Mouse (Mus musculus): ENCODE measurements around the gene Dgkb.

Gene Dgkb

DNA sequence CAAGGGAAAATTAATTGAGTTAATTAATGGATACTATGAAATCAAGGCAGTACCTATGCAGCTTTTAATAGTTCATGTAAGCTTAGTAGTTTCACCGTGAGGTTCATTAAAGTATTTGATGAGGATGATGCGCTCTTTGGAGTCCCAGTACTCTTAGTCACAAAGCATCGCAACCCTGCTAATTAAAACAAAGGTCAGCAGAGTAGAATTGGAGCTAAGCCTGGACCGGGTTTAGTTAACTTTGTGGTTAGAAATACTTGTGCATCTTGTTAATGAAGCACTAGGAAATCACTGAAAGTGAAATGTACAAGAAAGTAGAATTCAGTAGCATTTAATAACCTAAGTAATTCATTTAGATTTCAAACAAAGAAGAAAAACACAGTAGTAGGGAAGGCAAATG lies 544.0 kb downstream of the Dgkb start:
- DNase-seq (ENCODE audit: low read depth, low spot score), result no peak

DNA sequence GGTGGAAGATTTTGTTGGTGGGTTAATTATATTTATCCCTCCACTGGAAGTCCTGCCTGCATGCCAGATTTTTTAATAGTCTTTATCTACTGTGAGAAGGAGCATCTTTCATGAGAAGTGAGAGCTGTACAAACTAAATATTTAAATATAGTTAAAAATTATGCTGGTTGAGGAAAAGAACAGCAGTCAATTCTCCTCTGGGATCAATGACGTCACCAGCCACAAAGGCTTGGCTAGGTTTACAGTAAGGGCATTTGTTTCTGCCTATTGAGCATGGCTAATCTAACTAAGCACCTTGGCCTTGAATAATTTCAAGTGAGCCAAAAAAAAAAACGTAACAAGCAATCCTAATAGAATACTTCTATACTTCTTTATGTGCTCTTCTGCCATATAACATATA lies 554.1 kb downstream of the Dgkb start:
- DNase-seq (ENCODE audit: low read depth, low spot score), result no peak

DNA sequence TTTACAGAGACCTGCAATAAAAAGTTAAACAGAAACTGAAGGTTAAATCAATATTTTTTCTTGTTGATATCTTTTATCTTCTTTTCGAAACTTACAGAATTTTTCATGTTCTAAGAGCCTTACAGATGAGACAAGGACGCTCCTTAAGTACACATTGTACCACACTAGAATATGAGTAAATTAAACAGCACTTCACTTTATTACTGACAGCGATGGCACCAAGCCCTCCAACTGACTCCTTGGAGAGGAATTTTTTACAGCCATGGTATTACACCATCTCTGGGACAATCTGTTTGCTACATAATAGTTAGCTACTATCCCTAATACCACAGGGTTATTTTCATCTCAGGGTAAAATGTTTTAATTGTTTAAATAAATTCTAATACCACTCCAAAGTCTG lies 556.6 kb downstream of the Dgkb start:
- DNase-seq (ENCODE audit: low read depth, low spot score), result no peak

DNA sequence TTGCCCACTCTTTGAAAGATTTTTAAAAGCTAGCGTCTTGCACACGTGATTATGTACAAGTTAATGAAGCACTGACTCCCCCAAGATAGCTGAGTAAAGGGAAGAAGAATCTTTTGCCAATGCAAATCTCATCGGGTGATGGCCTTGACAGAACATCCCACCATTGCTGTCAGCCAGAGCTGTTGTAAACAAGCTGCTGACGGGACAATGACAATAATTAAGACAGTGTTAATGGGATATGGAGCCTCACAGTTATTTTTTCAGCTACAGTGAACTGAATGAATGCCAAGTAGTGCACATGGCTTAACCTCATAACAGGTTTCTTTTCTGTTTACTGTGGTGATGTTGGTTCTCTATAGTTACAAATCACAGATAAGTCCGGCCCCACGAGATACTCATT lies 568.4 kb downstream of the Dgkb start:
- no peak for DNase-seq (ENCODE audit: low read depth, low spot score)

DNA sequence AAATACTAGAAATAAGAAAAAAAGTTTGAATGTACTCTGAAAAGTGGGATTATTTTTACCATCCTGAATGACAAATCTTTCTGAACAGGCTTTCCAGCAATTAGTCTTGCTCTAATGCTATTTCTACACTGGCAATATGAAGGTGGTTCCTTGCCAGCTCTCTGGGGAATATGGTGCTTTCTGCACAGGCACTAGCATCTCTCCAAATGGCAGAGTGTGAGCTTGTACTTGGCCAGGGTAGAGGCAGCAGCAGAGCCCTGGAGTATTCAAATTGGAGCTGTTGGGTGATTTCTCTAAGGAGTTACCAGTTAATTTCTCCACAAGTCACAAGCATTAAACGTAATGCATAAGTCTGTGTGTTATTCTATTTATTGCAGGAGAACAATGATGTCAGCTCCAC lies 569.5 kb downstream of the Dgkb start:
- no peak for DNase-seq (ENCODE audit: low read depth, low spot score)

DNA sequence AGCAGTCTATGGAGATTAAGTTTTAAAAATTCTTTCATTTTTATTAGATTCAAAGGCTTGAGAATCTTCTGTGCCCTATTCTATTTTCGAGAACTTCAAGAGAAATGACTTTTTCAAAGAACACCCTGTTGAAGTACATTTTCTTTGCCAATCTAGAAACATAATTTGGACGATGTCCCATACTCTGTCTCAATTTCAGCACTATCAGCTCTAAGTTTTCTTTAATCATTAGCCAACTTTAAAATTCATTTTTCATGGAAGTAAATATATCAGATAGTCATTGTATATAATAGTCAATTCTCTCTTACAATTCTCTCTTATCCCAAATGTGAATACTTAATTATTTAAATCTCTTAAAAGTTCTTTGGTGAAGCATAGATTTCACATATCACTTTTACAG lies 570.1 kb downstream of the Dgkb start:
- DNase-seq (ENCODE audit: low read depth, low spot score), result no peak

DNA sequence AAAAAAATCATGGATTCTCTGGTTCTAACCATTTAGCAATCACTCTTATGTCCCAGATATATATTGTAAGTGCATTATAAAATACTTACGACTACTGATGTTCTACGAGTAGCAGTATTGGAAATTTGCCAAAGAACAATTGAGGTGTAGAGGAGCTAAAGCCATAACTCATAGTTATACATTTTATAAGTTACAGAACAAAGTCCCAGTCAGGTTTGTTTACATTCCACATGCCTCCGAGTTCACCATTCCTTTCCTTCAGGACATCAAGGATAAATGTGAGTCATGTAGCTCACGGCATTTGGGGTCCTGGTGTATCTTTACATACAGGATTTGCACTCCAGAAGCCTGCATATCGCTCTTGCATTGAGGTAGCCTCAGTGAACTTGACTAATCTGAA lies 570.7 kb downstream of the Dgkb start:
- no peak for DNase-seq (ENCODE audit: low read depth, low spot score)

DNA sequence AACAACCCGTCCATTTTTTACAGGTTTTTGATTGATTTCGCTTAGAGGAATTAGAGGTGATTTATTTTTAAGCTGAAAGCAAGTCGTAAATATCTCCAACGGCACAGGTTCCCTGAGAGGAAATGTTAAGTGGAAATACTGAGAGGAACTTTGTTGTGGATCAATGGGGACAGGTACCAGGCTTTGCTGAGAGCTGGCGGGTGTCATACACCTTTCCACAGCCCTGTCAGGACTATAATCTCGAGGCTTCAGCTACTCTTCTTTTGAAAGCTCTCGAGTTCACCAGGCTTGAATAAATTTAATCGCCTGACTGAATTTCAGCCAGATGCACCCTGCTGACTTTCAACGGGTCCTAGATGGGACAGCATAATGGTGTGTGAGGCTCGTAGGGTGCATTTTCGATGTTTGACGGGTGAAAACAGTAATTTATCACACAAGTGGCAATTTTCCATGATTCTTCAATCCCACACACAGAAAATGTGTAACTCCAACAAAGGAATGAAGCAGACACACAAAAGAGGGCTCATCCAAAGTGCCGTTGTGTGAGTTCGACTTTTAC lies 580.3 kb downstream of the Dgkb start:
- no peak for DNase-seq (ENCODE audit: low read depth, low spot score)

DNA sequence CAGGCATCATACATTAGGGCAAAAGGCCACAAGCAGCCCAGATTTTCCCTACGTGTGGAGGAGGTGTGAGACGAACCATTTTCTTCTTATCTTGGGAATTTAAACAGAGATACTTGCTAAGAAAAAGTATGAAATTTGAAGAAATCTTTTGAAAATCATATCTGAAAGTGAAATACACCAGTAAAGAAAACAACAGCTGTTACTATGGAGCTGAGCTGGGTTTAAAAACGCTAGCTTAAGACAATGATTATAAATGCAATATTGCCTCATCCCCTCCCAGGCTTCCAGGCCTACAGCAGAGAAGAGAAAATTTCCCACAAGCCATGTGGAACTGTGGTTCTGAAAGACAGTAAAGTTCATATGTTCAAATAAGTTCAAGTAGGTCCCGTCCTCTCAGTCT lies 582.6 kb downstream of the Dgkb start:
- DNase-seq (ENCODE audit: low read depth, low spot score), result no peak

DNA sequence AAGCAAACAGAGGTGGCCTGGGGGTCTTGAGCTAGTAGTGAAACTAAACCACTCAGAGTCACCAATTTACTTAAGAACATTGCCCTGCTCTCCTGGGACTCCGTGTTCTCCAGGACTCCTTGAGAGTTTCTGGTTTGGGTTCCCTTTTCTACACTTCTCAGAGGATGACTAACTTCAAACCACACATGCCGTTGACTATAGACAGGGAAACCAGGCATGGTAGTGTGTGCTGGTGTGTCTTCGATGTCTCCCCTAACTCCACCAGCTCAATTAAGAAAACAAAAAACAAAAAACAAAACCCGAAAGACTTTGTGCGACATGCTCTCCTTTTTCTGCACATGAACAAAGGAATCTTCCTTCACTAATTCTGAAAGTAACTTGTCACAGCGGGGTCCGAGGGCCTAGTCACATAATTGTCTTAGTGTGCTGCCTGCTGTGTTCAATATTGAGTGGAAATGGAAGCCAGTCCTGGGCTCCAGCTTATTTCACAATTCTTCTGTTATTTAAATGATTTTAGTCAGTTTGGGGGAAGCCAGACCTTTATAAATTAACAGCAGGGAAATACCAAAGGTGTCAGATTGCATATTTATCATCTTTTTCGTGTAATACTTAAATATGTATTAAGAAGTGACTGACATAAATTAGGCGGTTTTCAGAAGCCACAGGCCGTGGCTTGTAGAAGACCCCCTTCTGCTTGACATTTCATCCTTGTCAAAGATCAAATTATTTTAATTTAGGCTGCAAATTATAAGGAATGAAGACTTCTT lies 618.0 kb downstream of the Dgkb start:
- DNase-seq (ENCODE audit: low read depth, low spot score), result no peak

DNA sequence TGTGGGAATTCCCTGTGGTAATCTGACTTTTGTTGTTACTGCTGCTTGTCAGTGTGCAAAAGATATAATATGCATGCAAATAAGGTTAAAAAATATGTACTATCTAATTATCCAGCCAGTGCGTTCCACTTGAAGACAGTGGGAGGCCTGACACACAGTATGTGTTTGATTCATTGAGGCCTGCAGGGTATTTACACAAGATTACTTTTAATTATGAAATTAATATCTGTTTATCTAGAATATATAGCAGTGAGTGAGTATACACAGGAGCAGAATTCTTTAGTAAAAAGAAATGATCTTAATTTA lies 618.6 kb downstream of the Dgkb start:
- DNase-seq (ENCODE audit: low read depth, low spot score), result no peak

DNA sequence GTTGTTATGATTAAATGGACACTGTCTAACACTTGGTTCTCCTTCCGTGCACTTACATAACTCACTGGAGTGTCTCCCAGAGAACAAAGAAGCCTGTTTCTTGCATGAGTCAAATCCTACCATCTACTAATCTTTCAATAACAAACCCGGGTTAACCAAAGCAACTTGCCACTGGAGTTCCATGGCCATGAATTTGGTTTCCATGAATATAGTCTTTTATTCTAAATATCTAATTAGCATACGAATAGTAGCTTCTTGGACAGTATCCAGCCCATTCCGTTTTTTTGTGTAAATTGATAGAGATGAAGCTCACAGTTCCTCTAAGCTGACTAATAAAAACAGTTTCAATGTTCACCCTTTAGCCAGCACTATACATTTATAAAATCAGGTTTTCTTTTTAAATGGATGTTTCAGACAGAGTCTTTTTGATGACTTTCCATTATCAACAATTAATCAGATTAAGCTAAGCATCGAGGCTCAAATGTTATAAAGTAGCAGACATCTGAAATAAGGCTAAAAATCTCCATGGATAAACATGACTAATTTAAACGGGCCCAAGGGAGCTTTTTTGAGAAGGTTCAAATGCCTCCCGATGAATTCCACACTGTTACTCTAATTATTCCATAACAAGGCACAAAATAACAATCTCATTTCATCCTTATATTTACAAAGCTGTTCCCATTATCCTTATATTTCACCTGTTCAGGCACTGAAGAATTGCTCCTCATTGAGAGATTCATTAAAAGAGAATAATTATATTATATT lies 633.0 kb downstream of the Dgkb start:
- no peak for DNase-seq (ENCODE audit: low read depth, low spot score)

DNA sequence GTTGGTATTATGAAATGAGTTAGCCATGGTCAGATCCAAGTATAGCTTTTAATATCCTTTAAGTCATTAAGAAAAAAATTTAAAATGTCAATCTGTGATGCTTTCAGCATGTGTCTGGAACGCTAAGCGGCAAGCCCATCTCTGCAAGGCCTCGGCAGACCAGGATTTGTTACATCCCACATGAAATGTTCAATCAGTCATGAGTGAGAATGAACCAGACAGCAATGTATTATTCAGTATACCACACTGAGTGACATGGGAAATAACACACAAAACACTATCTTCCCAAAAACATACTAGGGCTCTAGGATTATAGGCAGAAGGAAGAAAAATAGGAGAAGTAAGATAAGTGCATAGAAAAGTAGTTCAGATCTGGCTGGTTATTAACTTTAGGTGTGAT lies 634.2 kb downstream of the Dgkb start:
- no peak for DNase-seq (ENCODE audit: low read depth, low spot score)

DNA sequence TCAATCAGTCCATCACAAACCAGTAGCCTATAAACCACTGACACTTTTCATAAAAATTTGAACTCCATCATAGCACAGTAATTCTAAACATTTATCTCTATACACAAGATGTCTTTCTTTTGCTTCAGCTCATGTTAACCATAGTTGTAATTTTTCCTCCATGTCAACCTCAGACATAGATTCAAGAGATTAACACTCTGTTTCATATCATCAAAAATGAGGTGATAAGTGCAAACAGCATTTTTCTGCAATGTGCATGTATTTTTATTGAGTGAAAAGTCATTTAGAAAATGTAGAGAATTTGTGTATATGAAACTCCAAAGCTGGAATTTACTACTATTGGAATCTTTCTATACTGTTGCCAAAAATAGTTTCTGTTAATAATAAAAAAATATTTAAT lies 650.7 kb downstream of the Dgkb start:
- DNase-seq (ENCODE audit: low read depth, low spot score), result no peak

DNA sequence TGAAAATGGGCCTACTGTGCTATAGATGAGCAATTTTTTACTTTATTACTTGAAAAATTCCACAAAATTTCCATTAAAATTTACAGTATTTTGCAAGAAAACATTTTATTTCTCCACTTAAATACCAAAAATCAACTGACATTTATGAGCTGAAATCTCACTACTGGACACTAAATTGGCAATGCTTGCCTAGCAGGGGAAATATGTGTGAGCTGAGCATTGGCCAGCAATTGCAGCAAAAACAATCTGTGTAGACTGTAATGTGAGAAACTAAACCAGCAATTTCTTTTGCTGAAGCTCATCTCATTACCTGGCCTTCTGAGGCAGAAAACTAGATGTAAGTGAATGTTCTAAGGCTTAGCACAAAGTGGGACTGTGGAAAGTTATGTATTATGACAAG lies 651.1 kb downstream of the Dgkb start:
- no peak for DNase-seq (ENCODE audit: low read depth, low spot score)

DNA sequence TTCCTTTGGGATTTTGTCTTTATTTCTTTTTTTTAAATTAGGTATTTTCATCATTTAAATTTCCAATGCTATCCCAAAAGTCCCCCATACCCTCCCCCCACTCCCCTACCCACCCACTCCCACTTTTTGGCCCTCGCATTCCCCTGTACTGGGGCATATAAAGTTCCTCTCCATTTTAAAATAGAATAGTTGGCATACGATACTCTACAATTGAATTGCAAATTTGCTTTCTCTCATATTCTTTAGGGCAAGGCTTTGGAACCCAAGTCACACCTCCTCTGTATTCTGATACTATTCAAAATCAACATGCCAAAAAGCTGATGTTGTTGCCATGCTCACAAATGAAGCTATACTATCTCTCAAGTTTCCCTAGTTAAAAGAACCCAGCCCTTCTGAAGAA lies 679.7 kb downstream of the Dgkb start:
- DNase-seq (ENCODE audit: low read depth, low spot score), result no peak

DNA sequence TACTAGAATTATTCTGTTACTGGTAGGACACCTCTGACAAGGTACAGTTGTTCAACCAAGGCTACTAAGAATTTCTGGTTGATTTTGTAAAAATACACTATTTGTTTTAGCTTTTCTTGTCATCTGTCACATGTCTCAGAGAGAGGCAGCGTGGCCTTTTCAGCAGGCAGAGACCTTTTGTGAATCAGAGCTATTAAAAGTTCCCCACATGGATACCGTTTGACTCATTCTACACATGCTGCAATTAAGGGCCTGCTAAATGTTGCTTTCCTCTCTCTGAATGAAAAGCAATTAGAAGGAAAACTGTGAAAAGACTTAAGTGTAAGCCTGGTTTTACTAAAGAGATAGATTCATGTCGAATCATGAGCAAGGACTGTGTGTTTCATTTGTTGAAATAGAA lies 683.4 kb downstream of the Dgkb start:
- DNase-seq (ENCODE audit: low read depth, low spot score), result no peak

DNA sequence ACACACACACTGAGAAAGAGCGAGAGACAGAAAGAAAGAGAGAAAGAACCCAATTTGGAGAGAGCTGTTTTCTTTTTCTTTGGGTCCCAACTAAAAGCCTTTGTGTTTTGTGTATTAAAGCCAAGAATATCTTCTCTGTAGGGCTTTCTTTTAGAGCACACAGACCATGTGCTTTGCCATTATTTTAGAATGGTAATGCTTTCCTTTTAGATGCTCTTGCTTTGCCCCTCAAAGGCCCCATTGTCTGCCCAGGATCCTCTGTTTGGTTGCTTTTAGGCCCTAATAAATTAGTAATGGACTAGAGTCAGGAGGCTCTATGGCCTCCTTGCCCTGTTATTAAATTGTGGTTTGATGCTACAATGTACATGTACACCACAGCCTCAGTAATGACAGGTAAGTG lies 690.7 kb downstream of the Dgkb start:
- no peak for DNase-seq (ENCODE audit: low read depth, low spot score)

DNA sequence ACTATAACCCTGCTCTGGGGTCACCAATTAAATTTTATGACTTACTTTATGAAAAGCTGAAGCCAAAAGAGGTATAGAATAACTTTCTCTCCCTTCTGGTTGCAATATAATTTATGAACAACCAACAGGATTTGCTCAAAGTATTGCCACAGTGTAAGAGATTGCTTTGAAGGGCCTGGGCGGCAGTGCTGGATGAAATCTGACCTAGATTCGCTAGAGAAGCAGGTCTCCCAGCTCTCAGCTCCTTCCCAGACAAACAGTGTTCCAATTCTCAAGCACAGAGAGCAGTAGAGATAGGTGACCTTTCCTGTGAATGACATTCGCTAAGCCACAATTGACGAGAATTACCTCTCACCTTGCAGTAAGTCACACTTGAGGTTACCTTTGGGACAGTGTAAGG lies 727.9 kb downstream of the Dgkb start:
- no peak for DNase-seq (ENCODE audit: low read depth, low spot score)

DNA sequence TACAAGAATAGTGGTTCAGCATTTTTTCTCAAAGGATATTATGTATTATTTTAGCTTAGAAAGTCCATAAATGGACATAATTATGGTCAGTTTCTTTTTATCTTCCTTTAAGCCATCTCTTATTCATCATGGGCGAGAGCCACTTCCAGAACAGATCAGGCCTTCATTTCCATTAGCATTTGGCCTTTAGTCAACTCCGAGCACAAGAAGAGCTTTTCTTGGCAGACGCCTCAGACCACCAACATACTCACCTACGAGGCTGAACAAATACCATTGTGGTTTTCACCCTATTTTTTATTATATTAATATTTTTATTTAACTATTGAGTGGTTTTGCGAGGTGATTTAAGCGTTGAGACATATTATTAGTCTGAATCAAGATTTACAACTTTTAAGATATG lies 759.6 kb downstream of the Dgkb start:
- no peak for DNase-seq (ENCODE audit: low read depth, low spot score)

DNA sequence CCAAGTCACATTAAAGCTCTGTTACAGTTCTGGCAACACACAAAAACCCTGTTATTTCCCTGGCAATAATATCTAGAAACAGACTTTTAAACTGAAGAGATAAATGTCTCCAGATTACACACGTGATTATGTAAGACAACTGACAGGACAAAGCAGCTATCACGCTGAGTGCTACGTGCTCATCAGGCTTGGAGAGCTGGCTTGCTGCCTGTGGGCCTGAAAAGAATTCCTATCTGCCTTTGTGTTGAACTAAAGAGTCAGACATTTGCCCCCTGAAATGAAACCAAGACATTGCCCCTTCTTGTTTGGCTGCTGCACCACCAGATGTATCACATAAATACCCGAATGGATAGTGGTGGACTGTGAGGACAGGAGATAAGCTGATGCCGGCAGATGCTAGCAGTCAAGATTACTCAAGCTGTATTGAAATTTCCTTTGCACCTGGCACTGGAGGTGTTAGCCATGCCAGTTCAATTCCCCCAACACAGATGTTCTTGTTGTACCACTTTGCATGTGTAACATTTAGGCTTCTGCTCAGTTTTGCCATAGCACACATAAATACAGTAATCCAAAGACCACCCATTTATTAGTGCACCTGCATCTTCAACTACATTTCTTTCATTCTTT lies 761.8 kb downstream of the Dgkb start:
- DNase-seq (ENCODE audit: low read depth, low spot score), result no peak

DNA sequence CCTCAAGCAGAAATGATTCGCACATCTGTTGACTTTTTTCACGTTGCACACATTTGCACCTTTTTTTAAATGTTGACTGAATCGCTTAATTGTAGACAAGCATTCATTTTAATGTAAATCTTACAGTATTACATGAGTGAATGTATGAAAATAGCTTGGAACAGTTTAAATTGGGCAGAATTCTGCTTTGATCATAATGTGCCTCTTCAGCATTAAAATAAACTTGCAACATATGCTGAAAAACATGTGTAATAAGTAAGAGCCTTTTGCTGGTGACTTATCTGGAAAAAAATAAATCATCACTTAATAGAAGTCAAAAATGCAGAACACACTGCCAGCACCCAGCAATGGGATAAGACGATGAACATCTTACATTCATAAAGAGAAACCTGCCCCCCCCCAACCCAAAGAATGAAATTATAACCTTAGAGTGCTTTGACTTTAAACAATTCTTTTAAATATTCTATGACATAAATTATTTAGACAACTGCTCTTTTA lies 768.9 kb downstream of the Dgkb start:
- no peak for DNase-seq (ENCODE audit: low read depth, low spot score)

DNA sequence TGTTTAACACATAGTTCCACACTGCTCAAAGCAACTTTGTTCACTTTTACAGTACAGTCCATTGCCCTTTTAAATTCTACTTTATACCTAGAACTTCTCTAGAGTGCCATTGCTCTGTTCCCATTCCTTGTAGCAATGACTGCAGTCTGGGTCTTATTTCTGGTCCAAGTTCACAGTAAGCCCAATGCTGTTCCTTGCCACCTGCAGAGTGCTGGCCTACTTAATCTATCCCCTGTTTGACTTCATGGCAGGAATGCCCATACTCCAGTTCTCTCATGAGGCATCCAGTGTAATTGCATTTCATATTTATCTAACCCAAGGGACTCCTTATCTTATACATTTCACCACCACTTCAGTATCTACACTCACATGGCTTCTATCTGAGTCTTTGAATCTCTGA lies 772.4 kb downstream of the Dgkb start:
- DNase-seq (ENCODE audit: low read depth, low spot score), result no peak
